Mouse (Mus musculus) retina, postnatal 7 days (tissue): ENCODE results near the gene Ak4.

Source experiments
- DNase-seq: peaks from one replicate; pipeline ENCODE4 v3.0.0-alpha.2; 2012; ENCODE audit warnings: low read depth, low spot score

The Ak4 gene

DNA sequence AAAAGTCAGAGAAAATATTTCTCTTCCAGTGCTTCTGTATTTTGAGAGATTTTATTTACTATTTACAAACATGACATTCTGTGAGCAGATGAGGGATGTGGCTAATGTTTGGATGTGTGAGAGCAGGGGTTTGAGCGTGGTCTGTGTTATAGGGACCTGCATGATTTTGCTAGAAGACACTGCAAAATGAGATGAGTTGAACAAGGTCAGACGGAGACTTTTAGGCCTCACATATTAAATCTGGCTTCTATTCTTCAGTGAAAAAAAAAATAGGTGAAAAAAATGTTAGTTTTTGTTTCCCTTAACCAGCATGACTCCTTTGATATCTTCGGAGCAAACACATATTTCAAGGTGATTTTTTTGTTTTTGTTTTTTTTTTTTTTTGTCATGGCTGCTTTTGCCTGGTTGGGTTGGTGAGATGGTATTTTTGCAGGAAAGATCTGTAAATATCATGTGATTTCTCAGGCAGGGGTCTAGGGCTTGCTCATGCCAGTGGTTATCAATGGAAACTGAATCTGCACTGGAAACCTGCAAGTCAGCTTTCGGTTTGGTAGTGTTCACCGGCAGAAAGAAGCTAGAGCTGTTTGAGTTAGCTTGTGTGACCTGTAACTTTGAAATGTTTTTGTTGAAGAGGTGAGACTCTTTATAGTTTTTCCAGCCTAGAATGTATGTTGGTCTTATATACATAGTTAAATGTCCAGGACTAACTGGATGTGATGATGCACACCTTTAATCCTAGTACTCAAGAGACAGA is 92.9 kb downstream of the Ak4 start:
- DNase-seq: no peak

- DNase-seq: no peak
These were observed 94.2 kb downstream of the Ak4 start for GRCm38 (mm10) chr4:101513251-101513650.

DNA sequence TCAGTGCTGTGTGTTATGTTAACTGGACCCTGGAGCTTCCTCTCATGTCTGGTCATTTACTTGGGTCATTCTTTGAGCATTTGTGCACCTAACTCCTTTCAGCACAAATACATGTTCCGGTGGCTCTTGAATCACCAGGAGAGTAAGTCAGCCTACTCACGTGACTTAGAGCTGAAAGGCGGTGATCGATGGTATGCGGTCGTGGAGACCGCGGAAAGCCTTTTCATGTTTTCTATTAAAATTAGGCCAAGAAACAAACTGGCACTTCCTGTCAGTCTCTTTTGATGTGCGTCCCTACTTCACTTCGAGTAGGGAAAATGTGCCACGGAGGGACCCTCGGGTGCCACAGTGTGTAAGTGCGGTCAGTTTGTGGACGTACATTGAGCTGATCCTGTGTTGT is 96.8 kb downstream of the Ak4 start:
- no peak for DNase-seq
